Mouse (Mus musculus): Measurements from ENCODE around the gene Afm. TPM values are rescaled to one million over a fixed set of nuclear protein-coding genes. Genes with fewer than 3 reads are reported as not detected.
A peak's percentile ranks its signal among the peaks of the same experiment; 100 is the strongest.

Afm gene
- polyA plus RNA-seq, 1 experiment, result not detected

DNA sequence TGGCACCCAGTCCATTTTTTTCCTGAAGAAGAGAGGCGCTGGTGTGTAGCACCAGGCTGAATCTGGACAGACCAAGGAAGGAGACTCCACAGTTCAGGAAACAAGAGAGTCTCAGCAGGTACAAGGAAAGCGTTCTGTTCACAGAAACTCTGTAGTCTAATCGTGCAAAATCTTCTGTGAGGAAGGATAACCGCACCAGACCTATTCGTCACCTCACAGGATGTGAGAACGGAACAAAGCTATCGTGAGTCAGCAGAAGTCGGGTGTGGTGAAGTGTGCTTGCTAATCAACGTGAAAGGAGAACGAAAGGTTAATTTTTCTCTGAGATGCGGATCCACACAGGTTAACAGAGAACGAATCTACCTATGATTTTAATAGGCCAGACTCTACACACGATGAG lies 76.2 kb downstream of the Afm start:
- Histone ChIP-seq H3K4me1 (ENCODE audit: control insufficient read depth, insufficient read depth, low read length) (no peaks in the 10 kb centered on the region), H3K27ac (ENCODE audit: insufficient read depth, low read length) (no peak overlapping the region), H3K4me3 (ENCODE audit: insufficient read depth, low read length) (no peak overlapping the region)
- TF ChIP-seq POLR2A (IDR thresholded peaks at IDR 0.05; ENCODE audit: extremely low read depth, insufficient read depth, low read length) (no peak), CTCF (IDR thresholded peaks at IDR 0.05; ENCODE audit: extremely low read depth, insufficient read depth, low read length) (no peak)

DNA sequence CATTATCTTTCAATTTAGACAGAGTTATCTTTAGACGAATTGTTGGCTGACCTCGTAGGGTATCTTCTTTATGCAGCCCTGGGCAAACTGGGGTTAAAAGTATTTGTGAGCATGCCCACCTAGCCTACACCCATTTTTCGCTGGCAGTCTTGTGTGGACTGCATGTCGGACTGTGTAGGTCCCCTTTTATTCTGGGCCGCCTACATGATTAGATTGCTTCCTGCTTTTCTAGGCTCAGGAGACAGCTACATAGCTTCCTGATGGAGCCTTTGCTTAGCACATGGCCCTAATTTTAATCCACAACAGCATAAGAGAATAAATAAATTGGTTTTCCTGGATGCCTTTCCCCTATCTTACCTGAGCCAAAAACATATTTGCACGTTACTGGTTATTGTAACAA lies 77.4 kb downstream of the Afm start:
- no peak overlapping the region for H3K4me3 ChIP-seq (ENCODE audit: insufficient read depth, low read length)

DNA sequence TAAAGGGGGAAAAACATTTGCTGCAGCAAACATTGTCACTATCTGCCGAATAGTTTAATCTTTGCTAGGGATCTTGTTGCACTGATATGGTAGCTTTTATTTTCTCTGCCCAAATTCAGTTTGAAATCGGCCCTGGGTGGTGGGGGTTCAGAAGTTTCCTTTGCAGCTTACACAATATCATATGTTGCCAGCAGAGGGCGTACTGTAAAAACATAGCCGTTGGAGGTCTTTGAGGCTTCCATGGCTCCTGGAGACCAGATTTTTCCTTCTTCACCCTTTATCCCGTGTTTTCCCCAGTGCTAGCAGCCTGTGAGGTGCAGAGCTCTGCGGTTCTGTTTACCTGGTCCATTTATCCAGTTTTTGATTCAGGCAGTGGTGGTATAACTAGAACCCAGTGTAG lies 82.7 kb downstream of the Afm start:
- Histone ChIP-seq H3K4me1 (ENCODE audit: control insufficient read depth, insufficient read depth, low read length) (peaks cover 2% of the 10 kb centered on the region; the same call in 1 of the 2 replicates), H3K4me3 (ENCODE audit: insufficient read depth, low read length) (no peak overlapping the region), H3K27ac (ENCODE audit: insufficient read depth, low read length) (no peak overlapping the region)
- TF ChIP-seq POLR2A (IDR thresholded peaks at IDR 0.05; ENCODE audit: extremely low read depth, insufficient read depth, low read length) (no peak), CTCF (IDR thresholded peaks at IDR 0.05; ENCODE audit: extremely low read depth, insufficient read depth, low read length) (peak; percentile 60)

More for the DNA sequence above, 77.4 kb downstream of the Afm start:
- no peak overlapping the region for H3K27ac ChIP-seq (ENCODE audit: insufficient read depth, low read length)
- TF ChIP-seq CTCF (IDR thresholded peaks at IDR 0.05; ENCODE audit: extremely low read depth, insufficient read depth, low read length) (no peak), POLR2A (IDR thresholded peaks at IDR 0.05; ENCODE audit: extremely low read depth, insufficient read depth, low read length) (no peak)
- H3K4me1 ChIP-seq (ENCODE audit: control insufficient read depth, insufficient read depth, low read length), result no peaks in the 10 kb centered on the region

Other genes with a start within 250 kb of the Afm start
- 53.5 and 55.1 TPM in 2 replicates for gene Ankrd17, start 152.4 kb upstream of the Afm start, polyA plus RNA-seq (2012; rRNA removed)
- 1.5 and 2.2 TPM in 2 replicates for gene Gm9958, start 151.7 kb upstream of the Afm start, polyA plus RNA-seq (2012; rRNA removed)
- 0.19 and 1.2 TPM in 2 replicates for gene Alb, start 58.0 kb upstream of the Afm start, polyA plus RNA-seq (2012; rRNA removed)
- 0.25 and 2.0 TPM in 2 replicates for gene Afp, start 28.2 kb upstream of the Afm start, polyA plus RNA-seq (2012; rRNA removed)
- 0.11 and 0.13 TPM in 2 replicates for gene 5830473C10Rik, start 42.2 kb downstream of the Afm start, polyA plus RNA-seq (2012; rRNA removed)
- gene Rassf6, start 121.7 kb downstream of the Afm start, polyA plus RNA-seq (2012; rRNA removed), result 0.45 and 1.1 TPM in 2 replicates
- 0.19 and 0.38 TPM in 2 replicates for gene Cxcl5, start 240.4 kb downstream of the Afm start, polyA plus RNA-seq (2012; rRNA removed)
- 0.08 and 0.36 TPM in 2 replicates for gene Ppbp, start 249.6 kb downstream of the Afm start, polyA plus RNA-seq (2012; rRNA removed)